Mouse (Mus musculus) gonadal fat pad, adult 2 months (tissue): ENCODE results near the gene Pars2. TPM values are rescaled to one million over a fixed set of nuclear protein-coding genes. Genes with fewer than 3 reads are reported as not detected.

Experiments
- DNase-seq: peaks from one replicate; pipeline ENCODE4 v3.0.0-alpha.2; 2012; ENCODE audit warnings: low read depth
- polyA plus RNA-seq: library from polyadenylated mRNA; depleted of rRNA; stranded (reverse); fragments of >200 nt; gene quantifications from 2 replicates; pipeline ENCODE4 v1.2.3, GENCODE M21; 2012

Gene Pars2
- polyA plus RNA-seq, 1 experiment = 11.0 TPM

DNA sequence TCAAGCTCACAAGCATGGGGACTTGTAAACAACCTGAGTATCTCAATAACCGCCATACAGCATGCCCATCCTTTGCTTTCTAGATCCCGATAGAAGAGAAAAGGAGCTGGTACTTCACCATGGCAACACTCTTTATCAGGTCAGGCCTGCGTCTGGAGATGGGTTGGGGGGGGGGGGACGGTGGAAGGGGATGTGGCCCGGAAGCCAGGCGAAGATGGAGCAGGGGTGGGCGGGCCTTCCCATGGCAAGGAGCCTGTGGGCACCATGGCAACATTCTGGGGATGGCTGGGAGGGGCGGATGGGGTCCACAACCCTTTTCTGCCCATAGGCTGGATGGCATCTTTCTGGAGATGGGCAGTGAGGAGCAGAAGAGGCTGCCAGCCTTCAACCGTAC is 16.8 kb upstream of the Pars2 start:
- DNase-seq = no peak

DNA sequence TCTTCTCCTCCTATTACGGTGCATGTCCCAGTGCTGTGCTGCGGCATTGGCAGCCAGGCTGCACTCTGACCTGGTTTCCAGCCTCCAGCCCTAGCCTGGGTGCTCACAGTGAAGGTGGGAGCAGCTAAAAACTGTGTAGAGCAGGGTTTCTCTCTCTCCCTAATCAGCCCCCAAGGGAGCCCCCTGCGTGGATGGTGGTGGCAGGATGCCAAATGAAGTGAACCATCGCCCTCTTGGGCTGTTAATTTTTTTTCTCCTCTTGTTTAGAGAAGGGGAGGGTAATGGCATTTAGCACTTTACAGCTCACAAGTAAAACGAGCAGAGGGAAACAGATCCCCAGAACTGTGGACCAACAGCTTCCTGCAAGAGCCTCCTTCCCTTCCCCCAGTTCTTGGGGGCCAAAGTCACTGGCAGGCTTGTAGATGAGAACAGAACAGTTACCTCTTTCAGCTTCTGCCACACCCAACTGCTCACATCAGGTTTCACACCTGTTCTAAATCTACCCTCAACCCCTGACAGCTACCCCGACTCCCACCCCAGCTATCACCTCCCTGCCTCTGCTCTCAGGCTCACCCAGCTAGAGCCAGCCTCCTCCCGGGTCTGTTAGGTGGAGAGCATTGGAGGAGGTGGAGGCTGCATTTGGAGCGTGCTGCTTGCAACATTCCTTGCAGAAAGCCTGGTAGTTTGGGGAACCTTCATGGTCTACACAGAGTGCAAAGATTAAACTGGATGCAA is 7.2 kb upstream of the Pars2 start:
- no peak for DNase-seq

DNA sequence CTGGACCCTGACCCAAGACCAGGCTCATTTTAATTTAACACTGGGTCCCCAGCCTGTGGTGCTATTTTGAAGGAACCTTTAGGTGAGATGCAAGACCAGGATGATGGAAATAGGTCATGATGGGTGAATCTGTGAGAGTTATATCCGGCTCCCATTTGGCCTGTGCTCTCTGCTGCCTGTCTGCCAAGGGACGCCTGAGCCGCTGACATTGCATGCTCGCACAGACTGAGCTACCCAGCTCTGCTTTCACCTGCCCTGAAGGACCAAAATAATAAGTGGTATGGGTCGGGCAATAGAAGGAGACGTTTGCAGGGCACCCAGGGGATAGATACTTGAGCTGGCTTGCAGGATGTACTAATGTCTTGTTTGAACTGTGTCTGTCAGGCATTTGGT is 6.7 kb upstream of the Pars2 start:
- no peak for DNase-seq

DNA sequence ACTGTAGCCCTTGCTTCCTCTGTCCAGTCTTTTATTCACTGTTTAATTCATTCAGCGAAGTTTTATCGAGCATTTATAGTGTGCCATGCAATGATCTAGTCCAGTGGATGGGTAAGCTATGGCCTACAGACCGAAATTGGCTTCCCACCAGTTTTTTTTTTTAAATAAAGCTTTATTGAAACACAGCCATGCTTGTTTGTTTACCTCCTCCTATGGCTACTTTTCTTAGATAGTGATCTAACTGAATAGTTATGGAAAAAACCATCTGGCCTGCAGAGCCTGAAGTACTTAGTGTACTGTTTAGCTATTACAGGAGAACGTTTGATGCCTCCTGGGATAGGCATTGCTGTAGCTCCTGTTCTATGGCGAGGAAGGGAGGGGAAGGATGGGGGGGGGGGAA is 5.1 kb upstream of the Pars2 start:
- DNase-seq = no peak

DNA sequence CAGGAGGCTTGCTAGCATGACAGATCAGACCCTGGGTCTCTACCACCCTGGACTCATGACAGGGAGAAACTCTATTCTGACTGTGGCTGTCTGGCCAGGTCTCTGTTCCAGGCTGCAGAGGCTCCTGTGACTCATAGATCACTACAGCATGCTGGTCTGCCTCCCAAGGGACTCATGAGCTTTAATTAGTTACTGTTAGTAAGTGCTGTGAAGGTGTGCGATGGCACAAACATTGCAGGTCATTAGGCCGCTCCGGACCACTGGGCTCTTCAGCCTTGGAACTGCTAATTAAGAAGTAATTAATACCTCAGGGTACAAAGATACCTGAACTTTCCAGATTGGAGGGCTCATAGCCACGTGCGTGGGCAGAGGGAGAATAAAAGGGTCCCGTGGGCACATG is 3.7 kb upstream of the Pars2 start:
- no peak for DNase-seq

DNA sequence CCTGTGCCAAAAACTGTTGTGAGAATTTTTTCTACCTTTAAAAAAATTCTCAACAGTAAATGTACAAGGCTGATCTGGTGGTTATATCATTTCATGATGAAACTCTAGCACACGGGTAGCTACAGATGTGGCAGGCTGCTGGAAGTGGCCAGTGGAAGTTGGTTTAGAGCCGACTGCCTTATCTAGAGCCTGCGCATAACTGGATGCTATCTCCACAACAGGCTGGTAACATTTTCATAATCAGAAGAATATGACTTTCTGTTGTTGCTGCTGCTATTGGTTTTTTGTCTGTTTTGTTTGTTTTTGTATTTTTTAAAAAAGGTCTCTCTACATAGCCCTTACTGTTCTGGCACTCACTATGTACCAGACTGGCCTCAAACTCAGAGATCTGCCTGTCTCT is 1.7 kb downstream of the Pars2 start:
- DNase-seq = no peak

DNA sequence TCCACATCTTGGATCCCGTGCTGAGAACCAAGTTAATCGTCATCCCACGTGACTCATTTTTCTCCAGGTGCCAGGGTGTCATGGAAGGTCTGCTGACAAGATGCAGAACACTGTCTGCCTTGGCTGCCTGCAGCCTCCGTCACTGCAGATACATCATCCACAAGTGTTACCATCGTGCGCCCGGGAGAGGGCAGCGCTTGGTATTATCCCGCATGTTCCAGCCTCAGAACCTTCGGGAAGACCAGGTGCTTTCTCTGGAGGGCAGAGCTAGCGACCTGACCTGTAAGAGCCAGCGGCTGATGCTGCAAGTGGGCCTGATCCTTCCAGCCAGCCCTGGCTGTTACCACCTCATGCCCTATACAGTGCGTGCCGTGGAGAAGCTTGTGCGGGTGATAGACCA is 2.2 kb downstream of the Pars2 start:
- no peak for DNase-seq

DNA sequence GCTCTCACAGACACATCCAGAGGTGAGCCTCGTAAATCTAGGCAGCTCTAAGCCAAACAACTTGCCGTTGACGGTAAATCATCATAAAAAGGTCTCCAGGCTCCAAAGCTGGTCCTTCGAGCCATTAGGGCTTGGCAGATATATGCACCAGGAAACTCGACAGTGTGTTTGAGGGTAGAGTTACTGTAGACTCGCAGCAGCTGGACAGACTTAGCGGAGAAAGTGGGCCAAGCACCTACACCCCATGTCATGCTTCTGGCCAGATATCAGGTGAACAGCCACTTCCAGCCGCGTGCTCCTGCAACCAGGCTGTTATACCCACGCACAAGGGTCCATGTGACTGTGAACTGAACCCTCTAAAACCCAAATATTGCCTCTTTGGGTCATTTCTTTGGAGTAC is 4.8 kb downstream of the Pars2 start:
- DNase-seq = no peak

DNA sequence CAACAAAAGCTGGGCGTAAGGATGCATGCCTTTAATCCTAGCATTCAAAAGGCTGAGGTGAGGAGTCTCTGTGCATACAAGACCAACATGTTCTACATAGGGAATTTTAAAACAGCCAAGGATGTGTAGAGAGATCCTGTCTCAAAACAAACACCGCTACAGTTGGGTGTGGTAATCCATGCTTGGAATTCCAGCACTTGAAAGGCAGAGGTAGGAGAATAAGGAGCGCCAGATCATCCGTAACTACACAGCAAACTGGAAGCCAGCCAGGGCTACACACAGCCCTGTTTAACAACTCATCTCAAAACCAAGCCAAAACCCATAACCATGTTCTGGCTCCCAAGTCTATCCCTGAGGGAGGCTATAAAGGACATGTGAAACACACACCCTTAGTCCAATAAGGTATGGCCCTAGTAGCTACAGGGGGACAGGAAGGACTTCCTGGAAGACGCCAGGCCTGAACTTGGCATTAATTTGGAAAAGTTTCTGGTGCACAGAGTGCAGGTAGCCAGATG is 13.1 kb downstream of the Pars2 start:
- DNase-seq = peak; percentile 62

DNA sequence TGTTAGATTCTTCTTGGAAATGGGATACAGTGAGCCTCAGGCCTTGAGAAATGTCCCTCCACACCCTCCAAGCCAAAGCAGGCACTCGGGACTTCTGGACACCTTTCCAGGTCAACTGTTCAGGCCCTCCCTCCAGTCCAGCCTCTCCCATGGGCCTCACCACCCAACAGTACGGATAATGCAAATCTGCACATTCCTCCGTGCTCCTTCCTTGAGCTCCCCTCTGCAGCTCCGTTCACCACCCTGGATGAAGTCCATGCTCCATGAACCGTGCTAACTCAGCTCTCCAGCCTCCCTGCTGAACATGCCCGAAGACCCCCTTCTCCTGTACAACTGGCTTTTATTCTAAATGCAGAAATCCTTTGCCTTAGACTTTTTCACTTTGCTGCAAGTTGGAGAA is 13.8 kb downstream of the Pars2 start:
- no peak for DNase-seq

DNA sequence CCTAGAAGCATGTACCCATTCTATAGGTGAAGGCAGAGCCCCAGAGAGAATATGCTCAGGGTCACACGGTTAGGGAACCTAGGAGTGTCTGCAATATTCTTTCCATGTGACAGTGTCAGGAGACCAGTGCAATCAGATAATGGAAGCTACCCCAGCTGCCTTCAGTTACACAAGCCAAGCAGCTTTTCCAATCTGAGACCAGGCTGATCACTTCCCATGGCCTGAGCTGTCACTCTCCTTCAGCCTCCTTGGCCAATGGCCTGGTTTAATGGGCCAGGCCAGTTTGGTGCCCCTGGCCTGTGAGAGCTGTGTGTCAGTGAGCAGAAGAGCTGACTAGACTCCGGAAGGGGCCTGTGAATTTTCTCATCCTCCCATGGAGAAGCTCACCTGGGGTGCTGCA is 14.4 kb downstream of the Pars2 start:
- no peak for DNase-seq

DNA sequence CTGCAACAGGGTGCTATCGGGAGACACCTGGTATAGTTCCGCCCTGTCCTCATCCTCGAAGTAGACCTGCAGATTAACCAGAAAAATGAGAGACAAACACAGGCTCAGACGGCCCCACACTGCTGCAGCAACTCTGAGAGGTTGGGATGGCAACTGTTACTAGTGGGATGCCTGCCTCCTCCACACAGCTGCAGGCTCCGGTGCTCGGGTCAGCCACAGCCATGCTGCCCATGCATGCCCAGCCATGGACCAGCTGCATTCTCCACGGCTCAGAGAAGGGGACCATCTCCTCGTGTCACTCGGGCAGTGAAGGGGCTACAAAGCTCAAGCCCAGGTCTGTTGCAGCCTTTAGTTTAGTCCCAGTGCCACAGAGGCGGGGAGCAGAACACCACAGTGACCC is 14.8 kb downstream of the Pars2 start:
- no peak for DNase-seq

DNA sequence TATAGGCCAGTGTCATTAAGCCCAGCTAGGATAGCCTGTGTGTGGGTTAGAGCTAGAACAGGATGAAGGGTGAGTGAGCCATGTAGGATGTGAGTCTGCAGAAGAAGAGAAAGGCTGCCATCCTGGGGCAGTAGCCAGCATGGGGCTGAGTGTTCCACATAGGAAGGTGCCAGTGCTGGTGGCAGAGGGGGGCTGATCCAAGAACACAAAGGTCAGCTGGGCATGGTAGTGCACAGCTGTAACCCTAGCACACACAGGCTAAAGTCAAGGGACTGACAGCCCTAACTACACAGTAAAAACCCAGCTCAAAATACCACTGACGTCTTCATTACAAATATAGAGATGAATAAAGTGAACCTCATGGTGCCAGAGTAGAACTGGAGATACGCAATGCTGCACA is 15.7 kb downstream of the Pars2 start:
- no peak for DNase-seq

DNA sequence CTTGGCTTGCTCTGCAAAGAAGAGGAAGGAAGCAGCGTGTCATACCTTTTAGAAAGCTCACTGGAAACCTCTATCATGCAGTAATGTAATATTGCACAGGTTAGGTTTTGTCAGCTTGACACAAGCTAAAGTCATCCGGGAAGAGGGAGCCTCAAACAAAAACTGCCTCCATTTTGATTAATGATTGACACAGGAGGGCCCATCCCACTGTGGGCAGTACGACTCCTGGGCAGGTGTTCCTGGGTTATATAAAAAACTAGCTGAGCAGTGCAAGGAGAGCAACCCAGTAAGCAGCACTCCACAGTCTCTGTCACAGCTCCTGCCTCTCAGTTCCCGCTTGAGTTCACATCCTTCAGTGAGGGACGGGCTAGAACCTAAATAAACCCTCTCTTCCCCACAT is 25.9 kb downstream of the Pars2 start:
- no peak for DNase-seq

DNA sequence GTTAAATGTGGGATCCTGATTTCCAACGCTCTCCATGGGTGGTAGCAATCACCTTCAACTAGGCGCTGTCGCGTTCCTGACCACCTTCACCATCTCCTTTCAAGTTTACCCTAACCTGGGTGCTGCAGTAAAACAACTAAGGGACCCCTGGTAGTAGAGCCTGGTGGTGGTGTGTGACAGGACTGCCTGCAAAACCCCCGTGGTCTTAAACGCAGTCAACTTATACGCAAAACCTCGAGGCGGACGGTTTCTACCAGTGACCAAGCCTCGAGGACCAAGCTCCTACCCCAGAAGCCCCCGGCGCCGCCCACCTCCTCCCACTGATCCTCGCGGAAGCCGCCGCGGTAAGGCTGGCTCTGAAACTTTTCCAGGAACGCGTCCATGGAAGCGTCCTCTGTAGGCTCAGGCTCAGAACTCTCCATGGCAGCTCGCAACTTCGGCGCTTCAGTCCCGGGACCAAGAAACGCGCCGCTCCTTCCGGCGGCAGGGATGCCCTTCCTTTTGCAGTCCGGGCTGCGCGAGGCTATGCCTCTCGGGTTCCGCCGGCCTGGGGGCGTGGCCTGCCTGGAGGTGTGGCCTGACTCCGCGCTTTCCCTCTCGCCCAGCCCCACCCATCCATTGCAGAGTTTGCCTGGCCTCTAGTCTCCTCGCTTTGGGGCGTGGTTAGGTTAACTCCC is 27.7 kb downstream of the Pars2 start, which contains the start of gene Ttc4:
Gene Ttc4 (minus strand): TSS at position 503 of the 677 bp plus-strand sequence.
- DNase-seq = peak; percentile 23

DNA sequence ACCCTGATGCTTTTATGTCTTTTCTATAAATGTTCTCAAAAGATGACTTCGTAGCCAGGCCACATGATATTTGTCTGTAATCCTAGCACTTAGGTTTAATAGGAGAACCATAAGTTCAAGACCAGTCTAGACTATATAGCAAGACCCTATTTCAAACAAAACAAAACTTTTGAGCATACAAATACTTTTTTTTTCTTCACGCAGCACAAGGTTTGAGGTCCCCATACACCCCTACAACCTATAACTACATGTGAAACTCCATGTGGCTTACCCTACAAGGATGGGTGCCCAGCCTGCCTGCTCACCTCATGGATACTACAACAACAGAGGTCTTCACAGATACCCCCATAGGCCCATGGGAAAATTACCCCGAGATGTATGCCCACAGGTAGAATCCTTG is 28.3 kb downstream of the Pars2 start:
- DNase-seq = no peak

DNA sequence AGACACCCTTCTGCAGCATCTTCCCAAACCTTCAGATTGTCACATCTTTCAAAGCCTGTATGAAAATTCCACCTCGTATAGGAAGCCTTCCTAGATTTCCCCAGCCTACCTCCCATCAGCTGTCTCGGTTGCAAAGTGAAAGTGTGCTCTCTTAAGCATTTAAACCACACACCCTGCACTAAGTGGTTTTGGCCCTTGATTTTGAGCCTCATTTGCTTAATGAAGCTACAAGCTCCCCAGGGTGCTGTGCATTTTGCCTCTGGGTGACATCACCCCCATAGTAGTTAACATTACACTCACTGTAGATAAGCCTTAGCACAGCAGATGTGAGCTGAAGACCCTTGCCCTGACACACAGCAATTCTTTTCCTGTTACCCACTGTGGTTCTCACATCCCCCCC is 30.1 kb downstream of the Pars2 start:
- DNase-seq = no peak

DNA sequence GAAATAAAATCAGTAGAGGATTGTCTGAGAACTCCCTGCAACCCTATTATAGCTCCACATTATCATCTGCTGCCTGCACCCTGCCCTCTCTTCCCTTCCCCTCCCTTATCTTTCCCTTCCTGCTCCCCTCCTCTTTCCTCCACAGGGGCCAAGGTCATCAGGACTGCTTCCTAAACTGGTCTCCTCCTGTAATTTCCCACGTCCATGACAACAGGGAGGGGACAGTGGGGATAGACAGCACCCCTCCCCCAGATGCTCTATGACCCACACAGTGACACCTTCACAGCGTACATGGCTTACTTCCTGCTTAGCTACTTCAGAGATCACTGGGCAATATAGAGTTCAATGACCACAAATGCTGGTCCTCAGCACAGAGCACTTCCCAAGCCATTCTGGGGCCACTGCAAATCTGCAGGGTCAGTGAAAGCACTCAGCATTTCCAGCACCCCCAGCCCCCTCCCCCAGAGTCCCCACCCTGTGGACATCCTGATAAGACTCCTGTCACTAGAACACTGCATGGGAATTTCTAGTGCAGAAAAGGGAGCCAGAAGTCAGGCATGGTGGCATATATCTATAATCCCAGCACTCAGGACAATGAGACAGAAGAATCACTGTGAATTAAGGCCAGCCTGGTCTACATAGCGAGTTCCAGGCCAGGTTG is 37.9 kb downstream of the Pars2 start:
- no peak for DNase-seq

DNA sequence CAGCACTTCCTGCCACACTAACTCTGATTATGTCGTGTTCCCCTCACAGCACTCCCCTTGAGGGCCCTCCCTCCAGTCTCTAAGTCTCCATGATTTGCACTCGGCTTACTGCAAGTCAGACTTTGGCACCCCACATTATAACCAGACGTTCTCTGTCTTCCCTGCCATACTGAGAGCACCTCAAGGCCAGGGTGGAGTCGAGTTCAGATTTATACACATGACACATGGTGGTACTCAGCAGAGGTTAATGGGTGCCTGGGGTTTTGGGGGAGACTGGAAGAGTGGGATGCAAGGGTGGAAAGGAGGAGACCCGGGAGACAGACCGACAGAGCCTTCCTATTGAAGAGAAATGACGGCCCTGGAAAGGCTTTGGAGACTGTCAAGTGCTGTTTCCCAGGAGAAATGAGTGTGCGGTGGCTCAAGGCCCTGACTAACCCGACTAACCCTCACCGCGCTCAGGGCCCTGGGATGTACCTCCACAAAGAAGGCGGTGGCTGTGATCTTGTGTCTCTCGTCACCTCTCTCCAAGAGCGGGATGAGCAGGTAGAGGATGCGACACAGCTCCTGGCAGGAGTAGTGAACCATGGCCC is 43.1 kb downstream of the Pars2 start:
- no peak for DNase-seq

DNA sequence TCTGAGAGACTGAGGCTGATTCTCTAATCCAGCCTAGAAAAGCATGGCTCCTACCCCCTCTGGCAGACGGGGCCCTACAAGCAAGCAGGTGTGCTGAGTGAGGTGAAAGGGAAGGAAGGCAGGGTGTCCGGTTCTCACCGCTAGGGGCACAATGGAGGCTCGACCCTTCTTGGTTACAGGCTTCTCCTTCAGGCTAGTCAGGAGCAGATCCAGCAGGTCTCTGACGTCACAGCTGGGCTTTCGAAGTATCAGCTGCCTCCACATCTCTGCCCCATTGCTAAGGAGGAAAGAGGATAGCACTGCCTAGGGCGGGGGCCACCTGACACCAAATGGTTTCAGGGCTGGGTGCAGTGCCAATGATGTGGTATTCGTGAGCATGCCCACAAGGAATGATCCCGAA is 49.1 kb downstream of the Pars2 start:
- no peak for DNase-seq

DNA sequence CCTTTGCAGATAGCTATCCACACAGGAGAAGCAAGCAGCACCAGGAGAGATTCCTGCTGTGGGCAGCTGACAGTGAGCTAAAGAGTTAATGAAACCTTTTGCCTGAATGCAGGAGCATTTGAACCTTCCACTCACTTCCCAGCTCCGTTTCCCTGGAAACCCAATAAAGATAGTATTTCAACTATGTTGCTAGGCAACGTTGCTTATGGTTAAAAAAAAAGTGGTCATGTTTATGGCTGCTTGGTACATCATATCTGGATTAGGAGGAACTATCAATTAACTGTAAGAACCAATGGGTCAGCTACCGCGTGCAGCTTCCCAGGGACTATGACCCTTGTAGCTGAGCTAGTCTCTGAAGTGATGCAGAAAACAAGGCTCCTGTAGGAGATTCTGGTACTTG is 49.9 kb downstream of the Pars2 start:
- DNase-seq = no peak

DNA sequence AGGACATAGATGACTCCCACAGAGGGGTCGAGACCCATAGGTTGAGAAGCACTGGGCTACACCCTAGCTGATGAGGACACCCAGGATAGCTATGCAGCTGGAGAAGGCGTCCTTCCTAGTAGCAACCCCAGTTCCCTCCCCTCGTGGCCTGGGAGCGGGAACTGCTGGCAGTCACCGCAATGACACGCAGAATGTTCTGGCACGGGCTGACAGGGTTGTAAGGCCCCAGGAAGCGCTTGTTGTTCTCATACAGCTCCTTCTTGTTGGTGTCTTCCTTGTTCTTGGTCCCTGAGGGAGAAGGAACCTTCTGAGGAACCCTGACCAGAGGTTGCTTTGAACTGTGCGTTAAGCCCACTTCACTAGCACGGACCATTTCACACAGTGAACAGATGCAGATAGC is 53.1 kb downstream of the Pars2 start:
- no peak for DNase-seq

DNA sequence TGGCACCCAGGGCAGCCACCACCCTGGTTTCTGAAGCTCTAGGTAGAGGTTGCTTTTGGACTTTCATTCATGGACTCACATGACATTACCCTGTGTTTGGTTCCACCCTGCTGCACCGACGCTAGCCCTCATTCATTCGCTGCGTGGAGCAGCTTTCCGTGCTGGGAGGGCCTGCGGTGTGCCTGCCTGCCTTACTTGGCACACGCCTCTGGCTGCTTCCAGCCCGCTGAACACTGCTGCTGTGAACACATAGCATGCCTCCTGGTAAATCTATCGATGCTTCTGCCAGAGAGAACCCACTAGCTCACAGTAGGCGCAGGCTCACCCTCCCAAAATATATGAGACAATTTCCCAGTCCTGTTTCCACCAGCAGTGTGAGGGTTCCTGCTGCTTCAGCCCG is 53.5 kb downstream of the Pars2 start:
- no peak for DNase-seq
